Mouse (Mus musculus) hindbrain, embryonic 10.5 days (tissue): ENCODE measurements around the gene Hexdc. TPM values are rescaled to one million over a fixed set of nuclear protein-coding genes. Genes with fewer than 3 reads are reported as not detected.

Source experiments
- DNase-seq: peaks from one replicate; pipeline ENCODE4 v3.0.0-alpha.2; 2017; ENCODE audit warnings: low spot score
- H3K27ac ChIP-seq: fragments of 300-500 bp; sonication (generic); 2 replicates; pipeline ENCODE4 v1.5.1; 2016; ENCODE audit warnings: mild to moderate bottlenecking, moderate library complexity
- H3K27me3 ChIP-seq: fragments of 300-500 bp; sonication (generic); 2 replicates; pipeline ENCODE4 v1.6.1; 2016; ENCODE audit warnings: mild to moderate bottlenecking; ENCODE audit not compliant: poor library complexity, insufficient read depth, severe bottlenecking
- H3K36me3 ChIP-seq: fragments of 300-500 bp; sonication (generic); 2 replicates; pipeline ENCODE4 v1.6.1; 2016; ENCODE audit warnings: mild to moderate bottlenecking, moderate library complexity
- H3K4me1 ChIP-seq: fragments of 300-500 bp; sonication (generic); replicated peaks from 2 replicates; pipeline ENCODE4 v1.6.1; 2016; ENCODE audit warnings: mild to moderate bottlenecking
- H3K4me3 ChIP-seq: fragments of 300-500 bp; sonication (generic); 2 replicates; pipeline ENCODE4 v1.5.1; 2016; ENCODE audit warnings: mild to moderate bottlenecking, moderate library complexity
- H3K9me3 ChIP-seq: fragments of 300-500 bp; sonication (generic); 2 replicates; pipeline ENCODE4 v1.6.1; 2016; ENCODE audit warnings: mild to moderate bottlenecking, moderate library complexity
- WGBS: fragments of 180-500 bp; shearing (Covaris S2); methylation state at CpG from one replicate; pipeline ENCODE4 v1.1.7; 2016; 5-methylcytosine and 5-hydroxymethylcytosine counted together
- polyA plus RNA-seq: library from polyadenylated mRNA; unstranded; fragments of >200 nt; fragmentation: Nextera tagmentation; extraction: Ambion mirVana; gene quantifications from 2 replicates; pipeline ENCODE4 v1.2.1, GENCODE M21; 2016

The Hexdc gene
- polyA plus RNA-seq, 1 experiment from 2014 or later = 8.2 TPM

- H3K36me3 ChIP-seq = no peaks in the 10 kb centered on the region
- no peak overlapping the region for H3K27ac ChIP-seq
- 85% methylated on average over 4 of the region's 4 CpGs for WGBS
- no peaks in the 10 kb centered on the region for H3K27me3 ChIP-seq
- H3K4me3 ChIP-seq = no peak overlapping the region
- peaks cover 12% of the 10 kb centered on the region for H3K4me1 ChIP-seq
- H3K9me3 ChIP-seq = no peaks in the 10 kb centered on the region
- no peak for DNase-seq
These were observed 4.4 kb upstream of the Hexdc start for GRCm38 (mm10) chr11:121199851-121200250.

GRCm38 (mm10) chr11:121200781-121201180, 3.5 kb upstream of the Hexdc start:
- Histone ChIP-seq H3K27me3 (no peaks in the 10 kb centered on the region), H3K36me3 (no peaks in the 10 kb centered on the region), H3K4me1 (peaks cover 18% of the 10 kb centered on the region), H3K9me3 (no peaks in the 10 kb centered on the region), H3K4me3 (no peak overlapping the region), H3K27ac (no peak overlapping the region)
- DNase-seq = no peak
- WGBS = 93% methylated on average over 6 of the region's 6 CpGs

- Histone ChIP-seq H3K4me1 (peaks cover 18% of the 10 kb centered on the region), H3K27ac (no peak overlapping the region), H3K4me3 (no peak overlapping the region), H3K27me3 (no peaks in the 10 kb centered on the region), H3K36me3 (no peaks in the 10 kb centered on the region), H3K9me3 (no peaks in the 10 kb centered on the region)
- WGBS = 69% methylated on average over 11 of the region's 11 CpGs
- no peak for DNase-seq
These were observed 2.6 kb upstream of the Hexdc start for GRCm38 (mm10) chr11:121201436-121202198.

GRCm38 (mm10) chr11:121203859-121204160, 423 bp upstream of the Hexdc start:
- Histone ChIP-seq H3K27ac (peak overlapping the region; percentile 95; the same call in 1 of the 2 replicates), H3K27me3 (no peaks in the 10 kb centered on the region), H3K9me3 (no peaks in the 10 kb centered on the region), H3K4me1 (peaks cover 18% of the 10 kb centered on the region), H3K4me3 (peak overlapping the region; percentile 84), H3K36me3 (peaks cover 16% of the 10 kb centered on the region)
- DNase-seq = no peak
- 0% methylated on average over 5 of the region's 5 CpGs for WGBS

- Histone ChIP-seq H3K4me3 (no peak overlapping the region), H3K27me3 (no peaks in the 10 kb centered on the region), H3K9me3 (no peaks in the 10 kb centered on the region), H3K36me3 (peaks cover 69% of the 10 kb centered on the region), H3K27ac (no peak overlapping the region), H3K4me1 (no peaks in the 10 kb centered on the region)
- 94% methylated on average over 3 of the region's 3 CpGs for WGBS
- DNase-seq = no peak
These were observed 12.6 kb downstream of the Hexdc start for GRCm38 (mm10) chr11:121216831-121217230.

GRCm38 (mm10) chr11:121219776-121220175, 15.5 kb downstream of the Hexdc start:
- Histone ChIP-seq H3K27me3 (no peaks in the 10 kb centered on the region), H3K27ac (no peak overlapping the region), H3K36me3 (peaks cover 90% of the 10 kb centered on the region), H3K9me3 (no peaks in the 10 kb centered on the region), H3K4me1 (no peaks in the 10 kb centered on the region), H3K4me3 (no peak overlapping the region)
- DNase-seq = no peak
- WGBS = 92% methylated on average over 11 of the region's 11 CpGs

GRCm38 (mm10) chr11:121220771-121221170, 16.5 kb downstream of the Hexdc start:
- Histone ChIP-seq H3K36me3 (peaks cover 98% of the 10 kb centered on the region), H3K9me3 (no peaks in the 10 kb centered on the region), H3K4me3 (no peak overlapping the region), H3K27me3 (no peaks in the 10 kb centered on the region), H3K27ac (no peak overlapping the region), H3K4me1 (no peaks in the 10 kb centered on the region)
- no peak for DNase-seq
- WGBS = 94% methylated on average over 5 of the region's 5 CpGs

- 93% methylated on average over 6 of the region's 6 CpGs for WGBS
- H3K27me3 ChIP-seq = no peaks in the 10 kb centered on the region
- no peak overlapping the region for H3K4me3 ChIP-seq
- no peaks in the 10 kb centered on the region for H3K4me1 ChIP-seq
- no peaks in the 10 kb centered on the region for H3K9me3 ChIP-seq
- no peak overlapping the region for H3K27ac ChIP-seq
- H3K36me3 ChIP-seq = peaks cover 98% of the 10 kb centered on the region
- no peak for DNase-seq
These were observed 17.2 kb downstream of the Hexdc start for GRCm38 (mm10) chr11:121221321-121222010.

GRCm38 (mm10) chr11:121228129-121229017, 24.1 kb downstream of the Hexdc start:
- Histone ChIP-seq H3K27ac (peak overlapping the region; percentile 89), H3K9me3 (no peaks in the 10 kb centered on the region), H3K4me3 (peak overlapping the region; percentile 76), H3K27me3 (no peaks in the 10 kb centered on the region), H3K36me3 (peaks cover 40% of the 10 kb centered on the region), H3K4me1 (peaks cover 28% of the 10 kb centered on the region)
- 35% methylated on average over 21 of the region's 21 CpGs for WGBS
- DNase-seq = no peak

GRCm38 (mm10) chr11:121229018-121229439, 24.8 kb downstream of the Hexdc start, which contains the start of gene Cybc1:
Cybc1 (minus strand) TSS chr11:121229322.
- WGBS = under 1% methylated on average over 23 of the region's 23 CpGs

GRCm38 (mm10) chr11:121231191-121231590, 27.0 kb downstream of the Hexdc start:
- Histone ChIP-seq H3K27ac (no peak overlapping the region), H3K27me3 (no peaks in the 10 kb centered on the region), H3K4me1 (peaks cover 37% of the 10 kb centered on the region), H3K4me3 (no peak overlapping the region), H3K9me3 (no peaks in the 10 kb centered on the region), H3K36me3 (peaks cover 12% of the 10 kb centered on the region)
- 81% methylated on average over 4 of the region's 4 CpGs for WGBS
- no peak for DNase-seq

More at GRCm38 (mm10) chr11:121229018-121229439, 24.8 kb downstream of the Hexdc start, which contains the start of gene Cybc1:
- H3K27me3 ChIP-seq = no peaks in the 10 kb centered on the region
- peaks cover 28% of the 10 kb centered on the region for H3K4me1 ChIP-seq
- H3K36me3 ChIP-seq = peaks cover 34% of the 10 kb centered on the region
- no peaks in the 10 kb centered on the region for H3K9me3 ChIP-seq
- peak within 1 kb of the TSS; percentile 89 for H3K27ac ChIP-seq
- peak within 1 kb of the TSS; percentile 76 for H3K4me3 ChIP-seq
- peak; percentile 77 for DNase-seq

GRCm38 (mm10) chr11:121231628-121232291, 27.5 kb downstream of the Hexdc start:
- no peak overlapping the region for H3K27ac ChIP-seq
- H3K27me3 ChIP-seq = no peaks in the 10 kb centered on the region
- H3K4me1 ChIP-seq = peaks cover 41% of the 10 kb centered on the region
- DNase-seq = no peak
- peaks cover 6% of the 10 kb centered on the region for H3K36me3 ChIP-seq
- 53% methylated on average over 4 of the region's 4 CpGs for WGBS
- H3K4me3 ChIP-seq = no peak overlapping the region
- no peaks in the 10 kb centered on the region for H3K9me3 ChIP-seq
